Mouse (Mus musculus) mature B cell (primary cell): ENCODE results near the gene Slc26a10.
"Not testable (repeated sequence)": the region's sequence is repeated elsewhere in the genome, so short reads cannot be mapped to it uniquely, and the experiment has no call there.

Source experiments
- in situ Hi-C: fragments of 300-500 bp; cut with MboI; formaldehyde crosslinking; loops from 2 replicates; pipeline ENCODE4 v1.14.3; 2019

Slc26a10 gene

GRCm38 (mm10) chr10:127199068-127199467 lies 18.6 kb upstream of the Slc26a10 start:
- in situ Hi-C loops = no loop called here

GRCm38 (mm10) chr10:127198492-127198891 lies 18.0 kb upstream of the Slc26a10 start:
- in situ Hi-C loops = no loop called here

GRCm38 (mm10) chr10:127197505-127198110 lies 17.2 kb upstream of the Slc26a10 start:
- in situ Hi-C loops = no loop called here

- in situ Hi-C loops = no loop called here
Measured at GRCm38 (mm10) chr10:127197104-127197503, 16.7 kb upstream of the Slc26a10 start.

GRCm38 (mm10) chr10:127196392-127196791 lies 15.9 kb upstream of the Slc26a10 start:
- in situ Hi-C loops = no loop called here

- in situ Hi-C loops = no loop called here
Measured at GRCm38 (mm10) chr10:127195328-127196129, 15.1 kb upstream of the Slc26a10 start, which contains the start of gene Dtx3. Dtx3 (minus strand) TSS chr10:127195728.

GRCm38 (mm10) chr10:127194428-127195327 lies 14.2 kb upstream of the Slc26a10 start:
- in situ Hi-C loops = no loop called here

GRCm38 (mm10) chr10:127193011-127193410 lies 12.6 kb upstream of the Slc26a10 start:
- in situ Hi-C loops = no loop called here

GRCm38 (mm10) chr10:127192057-127192328 lies 11.5 kb upstream of the Slc26a10 start:
- in situ Hi-C loops = not testable (repeated sequence)

- in situ Hi-C loops = no loop called here
Measured at GRCm38 (mm10) chr10:127191191-127192056, 11.0 kb upstream of the Slc26a10 start.

GRCm38 (mm10) chr10:127190398-127191190 lies 10.1 kb upstream of the Slc26a10 start:
- in situ Hi-C loops = no loop called here

- in situ Hi-C loops = no loop called here
Measured at GRCm38 (mm10) chr10:127189651-127190381, 9.4 kb upstream of the Slc26a10 start, which contains the start of gene Arhgef25. Arhgef25 (minus strand) TSS chr10:127190083.

GRCm38 (mm10) chr10:127189116-127189650 lies 8.7 kb upstream of the Slc26a10 start:
- in situ Hi-C loops = no loop called here

GRCm38 (mm10) chr10:127188465-127189115 lies 8.1 kb upstream of the Slc26a10 start:
- in situ Hi-C loops = no loop called here

- in situ Hi-C loops = no loop called here
Measured at GRCm38 (mm10) chr10:127188079-127188453, 7.6 kb upstream of the Slc26a10 start.

GRCm38 (mm10) chr10:127187371-127188078 lies 7.1 kb upstream of the Slc26a10 start:
- in situ Hi-C loops = no loop called here

GRCm38 (mm10) chr10:127186451-127186850 lies 6.0 kb upstream of the Slc26a10 start:
- in situ Hi-C loops = no loop called here

GRCm38 (mm10) chr10:127185506-127185905 lies 5.1 kb upstream of the Slc26a10 start:
- in situ Hi-C loops = no loop called here
